Mouse (Mus musculus) spleen, adult 2 months (tissue): Measurements from ENCODE around the gene Zkscan14.

Experiments used
- CTCF ChIP-seq: fragments of 200-500 bp; IDR thresholded peaks from 2 replicates; pipeline ENCODE4 v1.5.1; 2011; ENCODE audit warnings: mild to moderate bottlenecking, inconsistent platforms; ENCODE audit not compliant: insufficient read depth, insufficient read length, insufficient replicate concordance; ENCODE audit errors: extremely low read depth
- POLR2A ChIP-seq: fragments of 200-500 bp; IDR thresholded peaks from 2 replicates; pipeline ENCODE4 v1.6.1; 2011; ENCODE audit warnings: low read depth, low read length, inconsistent platforms

DNA sequence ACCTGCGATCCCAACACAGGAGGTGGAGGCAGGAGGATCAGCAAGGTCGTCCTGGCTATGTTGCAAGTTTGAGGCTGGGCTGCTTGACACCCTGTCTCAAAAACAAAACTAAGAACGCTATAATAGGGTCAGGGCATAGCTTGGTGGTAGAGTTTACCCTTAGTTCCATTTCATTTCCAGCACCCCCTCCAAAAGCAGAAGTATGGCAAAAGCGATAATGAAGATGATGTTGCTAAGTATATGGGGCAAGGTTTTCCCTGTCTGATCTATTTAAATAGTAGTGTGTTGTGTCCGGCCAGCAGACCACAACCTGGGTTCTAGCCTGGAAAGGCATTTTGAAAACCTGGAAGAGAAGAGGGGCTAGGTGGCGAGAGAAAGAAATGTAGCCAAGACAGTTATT, 6.3 kb upstream of the Zkscan14 start:
- no peak for TF ChIP-seq CTCF
- no peak for TF ChIP-seq POLR2A
